Mouse (Mus musculus) midbrain, embryonic 12.5 days (tissue): Measurements from ENCODE around the gene Pdpr. TPM values are rescaled to one million over a fixed set of nuclear protein-coding genes. Genes with fewer than 3 reads are reported as not detected.
A peak's percentile ranks its signal among the peaks of the same experiment; 100 is the strongest.

ENCODE experiments used
- ATAC-seq: fragments of 200-750 bp; cut with Nextera tagmentation; 2 replicates; pipeline ENCODE4 v1.8.0; 2017; ENCODE audit warnings: low read depth, moderate TSS enrichment, moderate library complexity; ENCODE audit not compliant: low FRiP score
- H3K27ac ChIP-seq: fragments of 300-500 bp; sonication (generic); replicated peaks from 2 replicates; pipeline ENCODE4 v1.5.1; 2016; ENCODE audit warnings: mild to moderate bottlenecking
- H3K27me3 ChIP-seq: fragments of 300-500 bp; sonication (generic); 2 replicates; pipeline ENCODE4 v1.6.1; 2016; ENCODE audit warnings: mild to moderate bottlenecking
- H3K36me3 ChIP-seq: fragments of 300-500 bp; sonication (generic); 2 replicates; pipeline ENCODE4 v1.6.1; 2016
- H3K4me1 ChIP-seq: fragments of 300-500 bp; sonication (generic); 2 replicates; pipeline ENCODE4 v1.6.1; 2016
- H3K4me2 ChIP-seq: fragments of 300-500 bp; sonication (generic); replicated peaks from 2 replicates; pipeline ENCODE4 v1.6.1; 2016; ENCODE audit warnings: mild to moderate bottlenecking, moderate library complexity
- H3K4me3 ChIP-seq: fragments of 300-500 bp; sonication (generic); 2 replicates; pipeline ENCODE4 v1.5.1; 2016; ENCODE audit warnings: mild to moderate bottlenecking
- H3K9ac ChIP-seq: fragments of 300-500 bp; sonication (generic); replicated peaks from 2 replicates; pipeline ENCODE4 v1.6.1; 2016; ENCODE audit warnings: mild to moderate bottlenecking, moderate library complexity
- H3K9me3 ChIP-seq: fragments of 300-500 bp; sonication (generic); 2 replicates; pipeline ENCODE4 v1.6.1; 2016; ENCODE audit warnings: mild to moderate bottlenecking
- WGBS: fragments of 180-500 bp; shearing (Covaris S2); methylation state at CpG from one replicate; pipeline ENCODE4 v1.1.7; 2016; 5-methylcytosine and 5-hydroxymethylcytosine counted together
- polyA plus RNA-seq: library from polyadenylated mRNA; unstranded; fragments of >200 nt; fragmentation: Nextera tagmentation; extraction: Ambion mirVana; gene quantifications from 2 replicates; pipeline ENCODE4 v1.2.1, GENCODE M21; 2016

The Pdpr gene
- 14.7 TPM in 2 replicates for polyA plus RNA-seq

- H3K9me3 ChIP-seq = no peaks in the 10 kb centered on the region
- H3K4me1 ChIP-seq = peaks cover 12% of the 10 kb centered on the region
- peak within 1 kb of the TSS; percentile 61 for H3K4me3 ChIP-seq
- H3K27me3 ChIP-seq = no peaks in the 10 kb centered on the region
- H3K4me2 ChIP-seq = peak within 1 kb of the TSS; percentile 70
- WGBS = 12% methylated on average over 33 of the region's 72 CpGs
- H3K27ac ChIP-seq = peak within 1 kb of the TSS; percentile 61
- no peaks in the 10 kb centered on the region for H3K36me3 ChIP-seq
- ATAC-seq = peak; percentile 94
- H3K9ac ChIP-seq = peak within 1 kb of the TSS; percentile 67
Measured at GRCm38 (mm10) chr8:111093865-111094718, at the start of gene Pdpr. Pdpr (plus strand) TSS chr8:111094630.

GRCm38 (mm10) chr8:111048694-111049093, 45.7 kb upstream of the Pdpr start:
- Histone ChIP-seq H3K4me3 (no peak overlapping the region), H3K36me3 (peaks cover 94% of the 10 kb centered on the region), H3K9ac (no peak overlapping the region), H3K27ac (no peak overlapping the region), H3K9me3 (no peaks in the 10 kb centered on the region), H3K4me2 (no peak overlapping the region), H3K27me3 (no peaks in the 10 kb centered on the region), H3K4me1 (no peaks in the 10 kb centered on the region)
- ATAC-seq = no peak
- WGBS = 96% methylated on average over 2 of the region's 2 CpGs

- no peak overlapping the region for H3K27ac ChIP-seq
- no peaks in the 10 kb centered on the region for H3K4me1 ChIP-seq
- H3K36me3 ChIP-seq = peaks cover 97% of the 10 kb centered on the region
- no peak overlapping the region for H3K9ac ChIP-seq
- H3K4me3 ChIP-seq = no peak overlapping the region
- WGBS = 95% methylated on average over 7 of the region's 7 CpGs
- H3K9me3 ChIP-seq = no peaks in the 10 kb centered on the region
- ATAC-seq = no peak
- no peaks in the 10 kb centered on the region for H3K27me3 ChIP-seq
- H3K4me2 ChIP-seq = no peak overlapping the region
Measured at GRCm38 (mm10) chr8:111049106-111049505, 45.3 kb upstream of the Pdpr start.

- WGBS = 97% methylated on average over 12 of the region's 12 CpGs
- Histone ChIP-seq H3K27me3 (no peaks in the 10 kb centered on the region), H3K27ac (no peak overlapping the region), H3K36me3 (peaks cover 70% of the 10 kb centered on the region), H3K4me3 (no peak overlapping the region), H3K9me3 (no peaks in the 10 kb centered on the region), H3K9ac (no peak overlapping the region), H3K4me1 (peaks cover 12% of the 10 kb centered on the region), H3K4me2 (no peak overlapping the region)
- ATAC-seq = no peak
Measured at GRCm38 (mm10) chr8:111053827-111054518, 40.5 kb upstream of the Pdpr start.

- Histone ChIP-seq H3K27ac (no peak overlapping the region), H3K4me1 (peaks cover 12% of the 10 kb centered on the region), H3K27me3 (no peaks in the 10 kb centered on the region), H3K4me2 (no peak overlapping the region), H3K9ac (no peak overlapping the region), H3K4me3 (no peak overlapping the region), H3K36me3 (peaks cover 59% of the 10 kb centered on the region), H3K9me3 (no peaks in the 10 kb centered on the region)
- WGBS = 94% methylated on average over 17 of the region's 17 CpGs
- ATAC-seq = no peak
Measured at GRCm38 (mm10) chr8:111055031-111055634, 39.3 kb upstream of the Pdpr start.

- H3K27me3 ChIP-seq = 0 out of 2 replicates have a peak, but pooled peaks cover 2% of the 10 kb centered on the region
- peaks cover 53% of the 10 kb centered on the region for H3K36me3 ChIP-seq
- 0 out of 2 replicates have a peak overlapping the region, but pooled peaks have one; percentile 99 for H3K4me3 ChIP-seq
- H3K27ac ChIP-seq = no peak overlapping the region
- WGBS = 60% methylated on average over 2 of the region's 2 CpGs
- ATAC-seq = peak; percentile 39; the same call in 1 of the 2 replicates
- H3K4me1 ChIP-seq = peaks cover 12% of the 10 kb centered on the region
- H3K9me3 ChIP-seq = no peaks in the 10 kb centered on the region
- no peak overlapping the region for H3K9ac ChIP-seq
- no peak overlapping the region for H3K4me2 ChIP-seq
Measured at GRCm38 (mm10) chr8:111055661-111056060, 38.8 kb upstream of the Pdpr start.

GRCm38 (mm10) chr8:111056158-111056663, 38.2 kb upstream of the Pdpr start, which contains the start of gene Exosc6:
Exosc6 (plus strand) TSS chr8:111056339.
- WGBS = under 1% methylated on average over 49 of the region's 68 CpGs
- Histone ChIP-seq H3K9ac (peak within 1 kb of the TSS; percentile 92), H3K4me2 (peak within 1 kb of the TSS; percentile 100), H3K36me3 (peaks cover 49% of the 10 kb centered on the region), H3K27ac (peak within 1 kb of the TSS; percentile 77), H3K4me3 (peak within 1 kb of the TSS; percentile 99), H3K27me3 (0 out of 2 replicates have a peak, but pooled peaks cover 5% of the 10 kb centered on the region), H3K9me3 (no peaks in the 10 kb centered on the region), H3K4me1 (peaks cover 17% of the 10 kb centered on the region)
- peak; percentile 94 for ATAC-seq

- peak overlapping the region; percentile 100 for H3K4me2 ChIP-seq
- H3K27ac ChIP-seq = peak overlapping the region; percentile 77
- 0 out of 2 replicates have a peak, but pooled peaks cover 5% of the 10 kb centered on the region for H3K27me3 ChIP-seq
- WGBS = 2% methylated on average over 26 of the region's 63 CpGs
- H3K4me1 ChIP-seq = peaks cover 21% of the 10 kb centered on the region
- H3K9me3 ChIP-seq = no peaks in the 10 kb centered on the region
- peak overlapping the region; percentile 99 for H3K4me3 ChIP-seq
- ATAC-seq = peak; percentile 45; the same call in 1 of the 2 replicates
- peak overlapping the region; percentile 92 for H3K9ac ChIP-seq
- H3K36me3 ChIP-seq = peaks cover 43% of the 10 kb centered on the region
Measured at GRCm38 (mm10) chr8:111056691-111057293, 37.6 kb upstream of the Pdpr start.

GRCm38 (mm10) chr8:111058946-111059572, 35.4 kb upstream of the Pdpr start:
- Histone ChIP-seq H3K36me3 (peaks cover 21% of the 10 kb centered on the region), H3K9ac (no peak overlapping the region), H3K4me3 (no peak overlapping the region), H3K27ac (no peak overlapping the region), H3K9me3 (no peaks in the 10 kb centered on the region), H3K4me2 (no peak overlapping the region), H3K27me3 (peaks cover 6% of the 10 kb centered on the region; the same call in 1 of the 2 replicates), H3K4me1 (peaks cover 21% of the 10 kb centered on the region)
- 82% methylated on average over 2 of the region's 2 CpGs for WGBS
- no peak for ATAC-seq

- WGBS = 0% methylated on average over 14 of the region's 14 CpGs
- H3K9ac ChIP-seq = peak overlapping the region; percentile 66
- no peaks in the 10 kb centered on the region for H3K9me3 ChIP-seq
- H3K27ac ChIP-seq = peak overlapping the region; percentile 66
- 0 out of 2 replicates have a peak, but pooled peaks cover 3% of the 10 kb centered on the region for H3K36me3 ChIP-seq
- peak overlapping the region; percentile 62 for H3K4me3 ChIP-seq
- peak overlapping the region; percentile 71 for H3K4me2 ChIP-seq
- peaks cover 9% of the 10 kb centered on the region; the same call in 1 of the 2 replicates for H3K27me3 ChIP-seq
- H3K4me1 ChIP-seq = peaks cover 21% of the 10 kb centered on the region
- ATAC-seq = peak; percentile 24; the same call in 1 of the 2 replicates
Measured at GRCm38 (mm10) chr8:111061688-111062071, 32.8 kb upstream of the Pdpr start.
